Mouse (Mus musculus): ENCODE measurements around the gene Ctsd.
A peak's percentile ranks its signal among the peaks of the same experiment; 100 is the strongest.
"Not testable (repeated sequence)": the region's sequence is repeated elsewhere in the genome, so short reads cannot be mapped to it uniquely, and the experiment has no call there.

Ctsd gene

GRCm38 (mm10) chr7:142387419-142388148 lies at the start of gene Ctsd:
Gene Ctsd, minus strand, starts transcription at chr7:142388038.
- peak; percentile 97 for DNase-seq

GRCm38 (mm10) chr7:142437324-142437723 lies 49.5 kb upstream of the Ctsd start:
- no peak for DNase-seq

GRCm38 (mm10) chr7:142435524-142435923 lies 47.7 kb upstream of the Ctsd start:
- peak; percentile 72 for DNase-seq

- no peak for DNase-seq
Observed at GRCm38 (mm10) chr7:142434137-142434865, 46.5 kb upstream of the Ctsd start, which contains the start of gene Syt8. Gene Syt8, plus strand, starts transcription at chr7:142434850.

GRCm38 (mm10) chr7:142433623-142434022 lies 45.8 kb upstream of the Ctsd start:
- no peak for DNase-seq

GRCm38 (mm10) chr7:142431106-142431505 lies 43.3 kb upstream of the Ctsd start:
- no peak for DNase-seq

GRCm38 (mm10) chr7:142430160-142430678 lies 42.4 kb upstream of the Ctsd start:
- DNase-seq, result peak; percentile 73

- peak; percentile 47 for DNase-seq
Observed at GRCm38 (mm10) chr7:142428213-142428612, 40.4 kb upstream of the Ctsd start.

- DNase-seq, result peak; percentile 48
Observed at GRCm38 (mm10) chr7:142425641-142426213, 37.9 kb upstream of the Ctsd start.

GRCm38 (mm10) chr7:142421826-142422225 lies 34.0 kb upstream of the Ctsd start:
- no peak for DNase-seq

- DNase-seq, result no peak
Observed at GRCm38 (mm10) chr7:142419887-142420286, 32.0 kb upstream of the Ctsd start.

- DNase-seq, result no peak
Observed at GRCm38 (mm10) chr7:142418679-142419078, 30.8 kb upstream of the Ctsd start.

GRCm38 (mm10) chr7:142418027-142418426 lies 30.2 kb upstream of the Ctsd start:
- DNase-seq, result no peak

GRCm38 (mm10) chr7:142416225-142416624 lies 28.4 kb upstream of the Ctsd start:
- no peak for DNase-seq

GRCm38 (mm10) chr7:142415314-142415713 lies 27.5 kb upstream of the Ctsd start:
- DNase-seq, result no peak

- DNase-seq, result no peak
Observed at GRCm38 (mm10) chr7:142413285-142413684, 25.4 kb upstream of the Ctsd start.

GRCm38 (mm10) chr7:142409603-142410002 lies 21.8 kb upstream of the Ctsd start:
- no peak for DNase-seq

- no peak for DNase-seq
Observed at GRCm38 (mm10) chr7:142408686-142409085, 20.8 kb upstream of the Ctsd start.

- no peak for DNase-seq
Observed at GRCm38 (mm10) chr7:142407935-142408334, 20.1 kb upstream of the Ctsd start.

- DNase-seq, result not testable (repeated sequence)
Observed at GRCm38 (mm10) chr7:142405134-142405533, 17.3 kb upstream of the Ctsd start.

- DNase-seq, result no peak
Observed at GRCm38 (mm10) chr7:142403591-142403990, 15.8 kb upstream of the Ctsd start.

- no peak for DNase-seq
Observed at GRCm38 (mm10) chr7:142400750-142401142, 12.9 kb upstream of the Ctsd start.

- no peak for DNase-seq
Observed at GRCm38 (mm10) chr7:142400112-142400749, 12.4 kb upstream of the Ctsd start.
